Mouse (Mus musculus) erythroblast, embryonic 14.5 days (primary cell): ENCODE measurements around the gene Ltb4r1. TPM values are rescaled to one million over a fixed set of nuclear protein-coding genes. Genes with fewer than 3 reads are reported as not detected.

Experiments used
- H3K27me3 ChIP-seq: 2 replicates; pipeline ENCODE4 v1.6.1; 2012; ENCODE audit warnings: inconsistent platforms; ENCODE audit not compliant: control insufficient read depth
- H3K36me3 ChIP-seq: 2 replicates; pipeline ENCODE4 v1.6.1; 2012; ENCODE audit warnings: mild to moderate bottlenecking, inconsistent platforms; ENCODE audit not compliant: control insufficient read depth
- H3K4me1 ChIP-seq: 2 replicates; pipeline ENCODE4 v1.6.1; 2012; ENCODE audit warnings: inconsistent platforms; ENCODE audit not compliant: control insufficient read depth
- H3K4me3 ChIP-seq: replicated peaks from 2 replicates; pipeline ENCODE3; 2012; ENCODE audit warnings: moderate library complexity, mild to moderate bottlenecking, inconsistent platforms
- H3K9me3 ChIP-seq: 2 replicates; pipeline ENCODE4 v1.6.1; 2012; ENCODE audit warnings: low read length, inconsistent platforms, mixed read lengths; ENCODE audit not compliant: control insufficient read depth
- GATA1 ChIP-seq: IDR thresholded peaks from 2 replicates; pipeline ENCODE4 v1.6.1; 2012; ENCODE audit warnings: low read length, inconsistent platforms, mixed read lengths
- TAL1 ChIP-seq: IDR thresholded peaks from 3 replicates; pipeline ENCODE4 v1.6.1; 2012; ENCODE audit warnings: low read length, inconsistent platforms, mixed read lengths
- polyA plus RNA-seq: library from polyadenylated mRNA; stranded (reverse); fragments of >175 nt; gene quantifications from 2 replicates; pipeline ENCODE4 v1.2.3, GENCODE M21; 2012

Ltb4r1 gene
- polyA plus RNA-seq, 1 experiment: 0.08 TPM

DNA sequence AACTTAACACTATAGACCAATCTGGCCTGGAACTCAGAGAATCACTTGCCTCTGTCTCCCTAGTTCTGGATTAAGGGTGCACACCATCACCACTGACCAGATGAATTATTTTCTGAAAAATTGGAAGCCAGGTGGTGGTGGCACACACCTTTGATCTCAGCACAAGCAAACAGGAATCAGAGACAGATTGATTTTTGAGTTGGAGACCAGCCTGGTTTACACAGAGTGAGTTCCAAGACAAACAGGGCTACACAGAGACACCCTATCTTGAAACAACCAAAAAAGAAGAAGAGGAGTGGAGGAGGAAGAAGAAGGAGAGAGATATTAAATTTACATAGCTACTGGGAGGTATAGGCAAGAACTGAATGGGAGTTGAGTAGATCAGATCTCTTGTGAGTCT is 39.5 kb upstream of the Ltb4r1 start:
- Histone ChIP-seq H3K27me3 (peaks cover 6% of the 10 kb centered on the region), H3K4me3 (no peak overlapping the region), H3K9me3 (no peaks in the 10 kb centered on the region), H3K4me1 (peaks cover 37% of the 10 kb centered on the region), H3K36me3 (no peaks in the 10 kb centered on the region)
- TF ChIP-seq TAL1: no peak

DNA sequence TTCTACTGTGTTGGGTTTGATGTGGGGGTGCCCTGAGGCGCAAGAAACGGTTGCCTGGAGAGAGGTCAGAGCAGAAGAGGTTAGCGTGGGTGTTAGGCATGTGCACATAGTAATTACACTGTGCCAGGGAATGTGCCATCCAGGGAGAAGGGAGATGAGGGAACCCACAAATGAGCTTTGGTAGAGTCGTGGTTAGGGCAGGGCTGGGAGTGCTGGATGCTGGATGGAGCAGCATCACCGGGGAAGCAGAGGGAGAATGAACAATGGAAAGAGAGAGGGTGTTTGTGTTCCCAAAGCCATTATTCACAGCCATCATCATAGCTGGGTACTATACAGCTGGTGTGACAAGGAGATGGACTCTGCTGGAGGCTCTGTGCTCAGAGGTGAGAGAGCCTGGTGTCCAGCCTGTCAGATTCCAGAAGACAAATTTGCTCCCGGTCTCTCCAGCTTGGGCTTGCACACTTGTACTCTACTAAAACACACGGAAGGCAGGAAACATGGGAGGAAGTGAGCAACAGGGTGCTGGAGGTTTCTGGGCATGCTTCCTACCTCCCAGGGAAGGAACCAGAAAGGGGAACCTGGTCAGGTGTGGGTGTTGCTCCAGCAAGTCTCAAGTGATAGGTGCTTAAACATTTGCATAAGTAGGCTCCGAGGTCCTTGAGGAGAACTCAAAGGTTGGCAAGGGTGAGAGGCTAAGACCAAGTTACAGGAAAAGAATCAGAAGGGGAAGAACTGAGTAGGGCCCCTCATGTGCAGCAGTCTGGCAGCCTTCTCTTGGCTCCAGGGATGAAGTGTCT is 37.7 kb upstream of the Ltb4r1 start:
- Histone ChIP-seq H3K9me3 (no peaks in the 10 kb centered on the region), H3K27me3 (peaks cover 6% of the 10 kb centered on the region), H3K36me3 (no peaks in the 10 kb centered on the region), H3K4me1 (peaks cover 20% of the 10 kb centered on the region), H3K4me3 (no peak overlapping the region)
- no peak for TF ChIP-seq TAL1
- no peak for TF ChIP-seq GATA1

DNA sequence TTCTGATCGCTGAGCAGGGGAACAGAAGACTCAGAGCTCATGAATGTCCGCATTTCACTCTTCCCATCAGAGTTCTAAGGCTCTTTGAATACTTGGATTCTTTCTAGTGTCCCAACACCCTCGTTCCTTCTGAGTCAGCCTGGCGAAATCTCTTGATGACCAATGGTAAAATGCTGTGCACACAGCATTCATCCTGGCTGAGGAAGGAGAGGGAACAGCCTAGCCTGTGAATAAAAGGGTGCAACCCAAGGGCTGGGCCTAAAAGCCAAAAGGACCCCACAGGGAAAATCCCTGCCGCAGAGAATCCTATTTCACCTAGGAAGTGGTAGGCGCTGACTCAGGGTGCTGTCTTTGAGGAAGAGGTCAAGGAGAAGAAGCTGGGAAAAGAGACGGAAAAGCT is 35.6 kb upstream of the Ltb4r1 start:
- Histone ChIP-seq H3K9me3 (no peaks in the 10 kb centered on the region), H3K4me1 (peaks cover 3% of the 10 kb centered on the region; the same call in 1 of the 2 replicates), H3K36me3 (no peaks in the 10 kb centered on the region), H3K4me3 (no peak overlapping the region), H3K27me3 (peaks cover 9% of the 10 kb centered on the region)
- TF ChIP-seq TAL1 (no peak), GATA1 (no peak)

DNA sequence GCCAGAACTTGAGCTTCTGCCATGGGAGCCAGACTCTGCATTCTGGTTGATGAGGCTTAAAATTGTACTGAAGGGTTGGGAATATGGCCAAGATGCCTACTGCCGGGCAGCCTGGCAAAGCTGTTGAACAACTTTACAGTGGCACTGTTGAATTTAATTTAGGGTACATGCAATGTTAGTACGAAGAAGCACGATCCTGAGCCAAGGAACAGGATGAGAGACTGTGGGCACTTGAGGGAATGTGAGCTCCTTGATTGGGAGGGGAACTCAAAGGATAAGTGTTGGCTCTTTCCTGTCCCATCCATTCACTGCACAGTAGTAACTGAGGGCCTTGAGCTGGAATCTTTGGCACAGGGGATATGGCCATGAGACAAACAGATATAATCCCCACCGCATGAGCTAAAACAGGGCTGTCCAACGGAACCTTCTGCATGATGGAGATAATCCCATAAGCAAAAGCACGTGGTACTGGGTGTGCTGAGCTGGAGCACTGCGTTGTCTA is 35.2 kb upstream of the Ltb4r1 start:
- H3K9me3 ChIP-seq: no peaks in the 10 kb centered on the region
- H3K27me3 ChIP-seq: peaks cover 9% of the 10 kb centered on the region
- no peaks in the 10 kb centered on the region for H3K36me3 ChIP-seq
- no peak overlapping the region for H3K4me3 ChIP-seq
- H3K4me1 ChIP-seq: peaks cover 3% of the 10 kb centered on the region; the same call in 1 of the 2 replicates
- TF ChIP-seq TAL1 (no peak), GATA1 (no peak)

DNA sequence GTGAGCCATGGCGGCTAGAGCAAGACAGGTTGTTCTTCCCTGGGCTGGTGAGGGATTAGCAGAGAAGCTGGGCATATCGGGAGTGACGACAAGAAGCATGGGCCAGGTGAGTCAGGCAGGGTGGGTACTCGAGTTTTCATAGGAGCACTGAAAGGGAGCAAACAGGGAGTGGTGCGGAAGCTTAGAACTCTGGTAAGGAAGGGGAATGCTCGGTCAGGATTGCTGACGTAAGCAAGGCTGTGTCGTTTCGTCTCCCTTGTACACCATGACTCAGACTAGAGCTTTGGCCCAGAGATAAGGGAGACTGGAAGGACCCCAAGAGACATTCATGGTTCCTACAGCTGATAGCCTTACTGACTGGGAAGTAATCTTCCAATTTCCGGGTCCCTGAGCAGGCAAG is 31.9 kb upstream of the Ltb4r1 start:
- Histone ChIP-seq H3K27me3 (peaks cover 7% of the 10 kb centered on the region), H3K4me3 (no peak overlapping the region), H3K4me1 (peaks cover 3% of the 10 kb centered on the region; the same call in 1 of the 2 replicates), H3K36me3 (peaks cover 3% of the 10 kb centered on the region), H3K9me3 (no peaks in the 10 kb centered on the region)
- TF ChIP-seq GATA1 (no peak), TAL1 (no peak)

DNA sequence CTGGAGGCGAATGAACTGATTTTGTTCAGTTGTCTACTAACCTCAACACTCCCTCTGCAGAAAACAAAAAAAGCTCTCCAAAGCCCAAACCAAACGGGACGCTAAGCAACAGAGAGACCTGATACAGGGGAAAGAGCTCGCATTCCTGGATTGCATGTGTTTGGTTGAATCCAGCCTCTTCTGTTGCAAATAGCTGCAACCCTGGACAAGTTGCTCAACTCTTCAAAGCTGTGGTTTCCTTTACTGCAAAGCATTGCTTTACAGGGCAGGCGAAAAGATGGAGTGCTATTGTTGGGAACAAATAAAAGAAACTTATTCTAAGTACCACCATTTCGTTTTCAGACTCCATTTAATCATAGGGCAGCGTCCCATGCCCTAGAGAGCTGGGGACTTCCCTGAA is 30.9 kb upstream of the Ltb4r1 start:
- no peaks in the 10 kb centered on the region for H3K9me3 ChIP-seq
- H3K4me1 ChIP-seq: peaks cover 3% of the 10 kb centered on the region; the same call in 1 of the 2 replicates
- no peak overlapping the region for H3K4me3 ChIP-seq
- no peak for TF ChIP-seq TAL1
- TF ChIP-seq GATA1: no peak
- peaks cover 9% of the 10 kb centered on the region for H3K36me3 ChIP-seq
- peaks cover 7% of the 10 kb centered on the region for H3K27me3 ChIP-seq

DNA sequence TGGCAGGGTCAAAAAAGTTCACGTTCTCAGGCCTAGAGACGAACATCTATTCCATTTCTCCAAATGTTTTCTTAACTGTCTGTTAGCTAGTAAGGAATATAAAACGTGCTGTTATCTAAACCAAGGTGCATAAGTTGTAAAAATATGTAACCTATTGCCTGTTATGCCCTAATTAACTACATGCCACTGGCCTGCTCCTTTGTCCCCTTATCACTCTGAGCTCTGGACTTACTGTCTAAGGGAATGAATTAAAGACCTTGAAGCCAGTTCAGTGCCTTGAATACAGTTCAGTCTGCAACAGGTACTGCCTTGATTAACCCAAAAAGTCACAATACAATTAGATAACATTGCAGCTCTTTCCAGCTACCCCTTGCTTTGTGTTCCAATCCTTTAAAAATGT is 30.4 kb upstream of the Ltb4r1 start:
- TF ChIP-seq GATA1 (no peak), TAL1 (no peak)
- H3K4me3 ChIP-seq: no peak overlapping the region
- H3K4me1 ChIP-seq: peaks cover 3% of the 10 kb centered on the region; the same call in 1 of the 2 replicates

DNA sequence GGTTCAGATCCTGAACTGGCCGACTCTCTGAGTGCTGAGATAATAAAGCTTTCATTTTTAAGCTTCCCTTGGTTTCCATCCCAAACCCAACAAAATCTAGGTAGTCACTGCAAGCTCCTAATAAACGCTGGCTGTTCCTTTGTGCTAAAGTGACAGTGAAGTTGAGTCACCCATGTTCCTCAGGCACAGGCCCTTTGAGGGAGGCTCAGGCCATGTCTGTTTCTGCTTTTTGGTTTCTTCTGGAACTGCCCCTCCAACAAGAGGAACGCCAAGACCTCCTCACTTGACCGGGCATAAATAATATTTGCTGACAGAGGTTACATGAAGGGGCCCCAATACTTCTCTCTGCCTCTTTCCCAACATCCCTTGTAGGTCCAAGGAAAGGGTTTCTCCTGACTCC is 30.0 kb upstream of the Ltb4r1 start:
- H3K4me3 ChIP-seq: no peak overlapping the region
- no peak for TF ChIP-seq TAL1
- no peak for TF ChIP-seq GATA1
- H3K4me1 ChIP-seq: peaks cover 2% of the 10 kb centered on the region; the same call in 1 of the 2 replicates
- peaks cover 18% of the 10 kb centered on the region for H3K36me3 ChIP-seq
- peaks cover 7% of the 10 kb centered on the region for H3K27me3 ChIP-seq
- H3K9me3 ChIP-seq: no peaks in the 10 kb centered on the region

More for the DNA sequence above, 30.4 kb upstream of the Ltb4r1 start:
- peaks cover 14% of the 10 kb centered on the region for H3K36me3 ChIP-seq
- no peaks in the 10 kb centered on the region for H3K9me3 ChIP-seq
- peaks cover 7% of the 10 kb centered on the region for H3K27me3 ChIP-seq

DNA sequence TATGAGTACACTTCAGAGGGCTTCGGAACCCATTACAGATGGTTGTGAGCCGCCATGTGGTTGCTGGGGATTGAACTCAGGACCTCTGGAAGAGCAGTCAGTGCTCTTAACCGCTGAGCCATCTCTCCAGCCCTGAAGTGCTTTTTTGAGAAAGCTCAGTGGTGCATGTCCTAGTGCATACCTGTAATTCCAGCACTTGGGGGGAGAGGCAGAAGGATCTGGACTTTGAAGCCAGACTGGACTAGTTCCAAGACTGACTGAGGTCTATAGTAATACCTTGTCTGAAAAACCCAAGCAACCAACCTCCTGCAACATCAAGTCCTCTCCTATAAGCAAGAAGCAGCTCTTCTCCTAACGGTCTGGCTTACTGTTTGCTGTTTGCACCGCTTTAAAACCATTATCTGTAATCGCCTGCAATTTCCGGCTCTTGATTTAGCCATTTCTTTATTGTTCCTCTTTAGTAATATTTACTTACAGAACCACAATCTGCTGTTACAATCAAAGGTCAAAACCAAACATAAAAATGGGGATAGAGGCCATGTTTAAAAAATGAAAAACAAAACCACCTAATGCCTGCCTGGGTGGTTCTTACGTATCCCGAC is 28.6 kb upstream of the Ltb4r1 start:
- Histone ChIP-seq H3K4me1 (no peaks in the 10 kb centered on the region), H3K36me3 (peaks cover 22% of the 10 kb centered on the region), H3K9me3 (no peaks in the 10 kb centered on the region), H3K4me3 (no peak overlapping the region), H3K27me3 (peaks cover 7% of the 10 kb centered on the region)
- TF ChIP-seq GATA1 (no peak), TAL1 (no peak)
